Mouse (Mus musculus) liver, postnatal 0 days (tissue): Measurements from ENCODE around the gene Med23.

Source experiments
- CTCF ChIP-seq: sonication (generic); IDR thresholded peaks from 2 replicates; pipeline ENCODE4 v1.5.1; 2016; ENCODE audit warnings: antibody characterized with exemption, low read depth
- EP300 ChIP-seq: IDR thresholded peaks from 2 replicates; pipeline ENCODE4 v1.6.1; 2016; ENCODE audit warnings: antibody characterized with exemption, low read depth, mild to moderate bottlenecking

DNA sequence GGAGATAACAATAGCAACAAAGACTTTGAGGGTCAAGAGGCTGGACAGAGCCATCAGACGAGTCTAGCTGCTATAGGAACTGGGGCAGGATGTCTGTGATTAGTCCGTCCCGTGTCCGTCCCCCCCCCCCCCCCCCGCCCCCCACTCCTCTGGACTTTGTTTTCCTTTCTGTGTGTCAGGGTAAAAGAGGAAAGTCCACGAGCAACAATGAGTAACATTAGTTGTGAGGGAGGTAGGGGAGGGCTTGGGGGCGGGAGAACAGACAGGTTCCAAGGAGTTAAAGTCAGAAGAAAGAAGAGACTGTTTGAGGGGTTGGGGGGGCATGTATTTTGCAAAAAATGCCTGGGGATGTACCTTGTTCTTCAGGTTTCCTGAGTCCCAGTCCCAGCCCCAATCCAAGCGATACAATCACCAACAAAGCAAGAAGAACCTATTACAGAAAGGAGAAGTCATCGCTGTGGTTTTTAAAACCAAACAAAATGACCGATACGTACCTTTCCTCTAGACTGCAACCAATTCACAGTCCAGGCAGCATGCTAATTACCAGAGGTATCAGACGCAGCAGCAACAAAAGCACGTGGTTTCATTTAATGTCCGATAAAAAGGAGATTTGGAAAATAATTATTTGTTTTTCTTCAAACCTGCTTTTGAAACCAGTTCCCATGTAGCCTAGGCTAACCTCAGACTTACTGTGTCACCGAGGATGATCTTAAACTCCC, 38.2 kb upstream of the Med23 start:
- TF ChIP-seq CTCF (no peak), EP300 (no peak)
